Mouse (Mus musculus) brain, embryonic 14.5 days (tissue): ENCODE data around the gene Dyx1c1.
A peak's percentile ranks its signal among the peaks of the same experiment; 100 is the strongest.

Experiments
- CTCF ChIP-seq: fragments of 200-500 bp; IDR thresholded peaks from 2 replicates; pipeline ENCODE4 v1.5.1; 2012; ENCODE audit warnings: inconsistent platforms, mild to moderate bottlenecking, moderate library complexity, borderline replicate concordance; ENCODE audit not compliant: insufficient read depth, insufficient read length; ENCODE audit errors: extremely low read depth
- POLR2A ChIP-seq: fragments of 200-500 bp; IDR thresholded peaks from 2 replicates; pipeline ENCODE4 v1.6.1; 2012; ENCODE audit warnings: mild to moderate bottlenecking, inconsistent platforms, borderline replicate concordance; ENCODE audit not compliant: poor library complexity, insufficient read depth, insufficient read length, severe bottlenecking; ENCODE audit errors: extremely low read depth

- TF ChIP-seq POLR2A (no peak), CTCF (peak; percentile 70; the same call in 1 of the 2 replicates)
Observed at GRCm38 (mm10) chr9:72955546-72955945, 3.0 kb upstream of the Dyx1c1 start.
